Mouse (Mus musculus) mammary gland, adult 2 months (tissue): ENCODE data around the gene Olfr648. TPM values are rescaled to one million over a fixed set of nuclear protein-coding genes. Genes with fewer than 3 reads are reported as not detected.

Experiments
- polyA plus RNA-seq: library from polyadenylated mRNA; depleted of rRNA; stranded (reverse); fragments of >200 nt; gene quantifications from 2 replicates; pipeline ENCODE4 v1.2.3, GENCODE M21; 2012; ENCODE audit warnings: low replicate concordance; rRNA removed

The Olfr648 gene
- polyA plus RNA-seq, result not detected in 2 replicates

GRCm38 (mm10) chr7:104183292-104183691 is at the start of gene Olfr648:
TSS of gene Olfr648 (minus strand) at chr7:104183392.

GRCm38 (mm10) chr7:104218701-104219569 is 35.7 kb upstream of the Olfr648 start, which contains the start of gene Trim6:
TSS of gene Trim6 (plus strand) at chr7:104218793.

GRCm38 (mm10) chr7:104195885-104196284 is 12.7 kb upstream of the Olfr648 start, which contains the start of gene Olfr649:
TSS of gene Olfr649 (minus strand) at chr7:104195985.

GRCm38 (mm10) chr7:104150456-104150855 is 32.7 kb downstream of the Olfr648 start, which contains the start of gene Ubqlnl:
TSS of gene Ubqlnl (minus strand) at chr7:104150556.

GRCm38 (mm10) chr7:104143179-104143578 is 40.0 kb downstream of the Olfr648 start, which contains the start of gene Ubqln3:
TSS of gene Ubqln3 (minus strand) at chr7:104143279.

GRCm38 (mm10) chr7:104137305-104137704 is 45.9 kb downstream of the Olfr648 start, which contains the start of gene Olfr643:
TSS of gene Olfr643 (minus strand) at chr7:104137405.

GRCm38 (mm10) chr7:104129726-104130125 is 53.5 kb downstream of the Olfr648 start, which contains the start of gene Ubqln5:
TSS of gene Ubqln5 (minus strand) at chr7:104129826.

Other genes with a start within 250 kb of the Olfr648 start
- gene Olfr632, start 249.0 kb downstream of the Olfr648 start, polyA plus RNA-seq, result not detected in 2 replicates
- gene Olfr633, start 239.0 kb downstream of the Olfr648 start, polyA plus RNA-seq, result not detected in 2 replicates
- gene Olfr635, start 212.2 kb downstream of the Olfr648 start, polyA plus RNA-seq, result not detected in 2 replicates
- gene Olfr638, start 184.6 kb downstream of the Olfr648 start, polyA plus RNA-seq, result not detected in 2 replicates
- gene Olfr639, start 166.1 kb downstream of the Olfr648 start, polyA plus RNA-seq, result not detected in 2 replicates
- gene Olfr640, start 157.8 kb downstream of the Olfr648 start, polyA plus RNA-seq, result not detected in 2 replicates
- not detected in 2 replicates for gene Olfr641, start 147.9 kb downstream of the Olfr648 start, polyA plus RNA-seq
- gene Olfr642, start 130.7 kb downstream of the Olfr648 start, polyA plus RNA-seq, result not detected in 2 replicates
- not detected in 2 replicates for gene 4930516K23Rik, start 121.9 kb downstream of the Olfr648 start, polyA plus RNA-seq
- not detected in 2 replicates for gene Olfr644, start 111.5 kb downstream of the Olfr648 start, polyA plus RNA-seq
- gene Olfr645, start 97.9 kb downstream of the Olfr648 start, polyA plus RNA-seq, result not detected in 2 replicates
- not detected in 2 replicates for gene Olfr646, start 78.5 kb downstream of the Olfr648 start, polyA plus RNA-seq
- gene Ubqln5, start 53.6 kb downstream of the Olfr648 start, polyA plus RNA-seq, result not detected in 2 replicates
- not detected in 2 replicates for gene Olfr643, start 46.0 kb downstream of the Olfr648 start, polyA plus RNA-seq
- not detected in 2 replicates for gene Ubqln3, start 40.1 kb downstream of the Olfr648 start, polyA plus RNA-seq
- gene Ubqlnl, start 32.8 kb downstream of the Olfr648 start, polyA plus RNA-seq, result not detected in 2 replicates
- not detected in 2 replicates for gene Olfm5, start 18.6 kb downstream of the Olfr648 start, polyA plus RNA-seq
- not detected in 2 replicates for gene Olfr649, start 12.6 kb upstream of the Olfr648 start, polyA plus RNA-seq
- gene Trim6, start 35.4 kb upstream of the Olfr648 start, polyA plus RNA-seq, result 0.97 and 1.1 TPM in 2 replicates
- 10.2 and 25.5 TPM in 2 replicates for gene Trim34a, start 61.1 kb upstream of the Olfr648 start, polyA plus RNA-seq
- 0.94 and 2.2 TPM in 2 replicates for gene Trim5, start 104.7 kb upstream of the Olfr648 start, polyA plus RNA-seq
- gene Trim12a, start 132.1 kb upstream of the Olfr648 start, polyA plus RNA-seq, result 5.0 and 10.4 TPM in 2 replicates
- 3.1 and 4.1 TPM in 2 replicates for gene Trim34b, start 146.1 kb upstream of the Olfr648 start, polyA plus RNA-seq
- 3.1 and 6.3 TPM in 2 replicates for gene Trim12c, start 170.0 kb upstream of the Olfr648 start, polyA plus RNA-seq
- gene Trim30b, start 186.5 kb upstream of the Olfr648 start, polyA plus RNA-seq, result 0.74 and 1.5 TPM in 2 replicates
- 0.27 and 0.29 TPM in 2 replicates for gene Trim30c, start 217.4 kb upstream of the Olfr648 start, polyA plus RNA-seq